Mouse (Mus musculus) forebrain, embryonic 12.5 days (tissue): Measurements from ENCODE around the gene Ifi27. TPM values are rescaled to one million over a fixed set of nuclear protein-coding genes. Genes with fewer than 3 reads are reported as not detected.
A peak's percentile ranks its signal among the peaks of the same experiment; 100 is the strongest.
"Not testable (repeated sequence)": the region's sequence is repeated elsewhere in the genome, so short reads cannot be mapped to it uniquely, and the experiment has no call there.

Experiments
- ATAC-seq: fragments of 200-750 bp; cut with Nextera tagmentation; 2 replicates; pipeline ENCODE4 v1.8.0; 2017; ENCODE audit warnings: moderate TSS enrichment; ENCODE audit not compliant: low FRiP score
- H3K27ac ChIP-seq: fragments of 300-500 bp; sonication (generic); 2 replicates; pipeline ENCODE4 v1.5.1; 2016; ENCODE audit warnings: mild to moderate bottlenecking
- H3K27me3 ChIP-seq: fragments of 300-500 bp; sonication (generic); 2 replicates; pipeline ENCODE4 v1.6.1; 2016; ENCODE audit warnings: mild to moderate bottlenecking
- H3K36me3 ChIP-seq: fragments of 300-500 bp; sonication (generic); replicated peaks from 2 replicates; pipeline ENCODE4 v1.6.1; 2016; ENCODE audit warnings: mild to moderate bottlenecking
- H3K4me1 ChIP-seq: fragments of 300-500 bp; sonication (generic); 2 replicates; pipeline ENCODE4 v1.6.1; 2016
- H3K4me2 ChIP-seq: fragments of 300-500 bp; sonication (generic); 2 replicates; pipeline ENCODE4 v1.6.1; 2016; ENCODE audit warnings: mild to moderate bottlenecking, moderate library complexity
- H3K4me3 ChIP-seq: fragments of 300-500 bp; sonication (generic); replicated peaks from 2 replicates; pipeline ENCODE4 v1.5.1; 2016; ENCODE audit warnings: mild to moderate bottlenecking
- H3K9ac ChIP-seq: fragments of 300-500 bp; sonication (generic); 2 replicates; pipeline ENCODE4 v1.6.1; 2016; ENCODE audit warnings: mild to moderate bottlenecking
- H3K9me3 ChIP-seq: fragments of 300-500 bp; sonication (generic); 2 replicates; pipeline ENCODE4 v1.6.1; 2016
- WGBS: fragments of 180-500 bp; shearing (Covaris S2); methylation state at CpG from one replicate; pipeline ENCODE4 v1.1.7; 2016; 5-methylcytosine and 5-hydroxymethylcytosine counted together
- polyA plus RNA-seq: library from polyadenylated mRNA; unstranded; fragments of >200 nt; fragmentation: Nextera tagmentation; extraction: Ambion mirVana; gene quantifications from 2 replicates; pipeline ENCODE4 v1.2.1, GENCODE M21; 2016

Gene Ifi27
- polyA plus RNA-seq, 1 experiment from 2014 or later = 4.0 TPM

GRCm38 (mm10) chr12:103425016-103425728 lies 8.8 kb upstream of the Ifi27 start:
- peak overlapping the region; percentile 92 for H3K4me3 ChIP-seq
- ATAC-seq = no peak
- H3K27me3 ChIP-seq = no peaks in the 10 kb centered on the region
- no peaks in the 10 kb centered on the region for H3K9me3 ChIP-seq
- peaks cover 31% of the 10 kb centered on the region for H3K4me1 ChIP-seq
- peak overlapping the region; percentile 92 for H3K4me2 ChIP-seq
- peak overlapping the region; percentile 85 for H3K9ac ChIP-seq
- no peak overlapping the region for H3K27ac ChIP-seq
- WGBS = 9% methylated on average over 33 of the region's 33 CpGs
- H3K36me3 ChIP-seq = peaks cover 14% of the 10 kb centered on the region

GRCm38 (mm10) chr12:103425729-103426470 lies 8.1 kb upstream of the Ifi27 start, which contains the start of gene Ddx24:
TSS of gene Ddx24 (minus strand) at chr12:103425830.
- peak within 1 kb of the TSS; percentile 92 for H3K4me2 ChIP-seq
- 1% methylated on average over 33 of the region's 33 CpGs for WGBS
- peak within 1 kb of the TSS; percentile 92 for H3K4me3 ChIP-seq
- 0 out of 2 replicates have a peak within 1 kb of the TSS, but pooled peaks have one; percentile 48 for H3K27ac ChIP-seq
- H3K36me3 ChIP-seq = peaks cover 14% of the 10 kb centered on the region
- peak within 1 kb of the TSS; percentile 85 for H3K9ac ChIP-seq
- H3K4me1 ChIP-seq = peaks cover 31% of the 10 kb centered on the region
- no peaks in the 10 kb centered on the region for H3K27me3 ChIP-seq
- peak; percentile 100 for ATAC-seq
- H3K9me3 ChIP-seq = no peaks in the 10 kb centered on the region

GRCm38 (mm10) chr12:103426710-103427109 lies 7.3 kb upstream of the Ifi27 start:
- Histone ChIP-seq H3K27ac (no peak overlapping the region), H3K4me1 (peaks cover 25% of the 10 kb centered on the region), H3K4me3 (no peak overlapping the region), H3K4me2 (no peak overlapping the region), H3K27me3 (no peaks in the 10 kb centered on the region), H3K36me3 (peaks cover 11% of the 10 kb centered on the region), H3K9ac (no peak overlapping the region), H3K9me3 (no peaks in the 10 kb centered on the region)
- 92% methylated on average over 7 of the region's 7 CpGs for WGBS
- no peak for ATAC-seq

GRCm38 (mm10) chr12:103433430-103433829 lies 581 bp upstream of the Ifi27 start:
- WGBS = 80% methylated on average over 2 of the region's 2 CpGs
- no peak overlapping the region for H3K27ac ChIP-seq
- no peak overlapping the region for H3K4me2 ChIP-seq
- no peak overlapping the region for H3K9ac ChIP-seq
- H3K4me3 ChIP-seq = no peak overlapping the region
- ATAC-seq = no peak
- no peaks in the 10 kb centered on the region for H3K36me3 ChIP-seq
- H3K27me3 ChIP-seq = no peaks in the 10 kb centered on the region
- H3K4me1 ChIP-seq = no peaks in the 10 kb centered on the region
- no peaks in the 10 kb centered on the region for H3K9me3 ChIP-seq

- Histone ChIP-seq H3K4me2 (no peak overlapping the region), H3K36me3 (no peaks in the 10 kb centered on the region), H3K27me3 (no peaks in the 10 kb centered on the region), H3K27ac (no peak overlapping the region), H3K4me3 (no peak overlapping the region), H3K9me3 (no peaks in the 10 kb centered on the region), H3K9ac (no peak overlapping the region), H3K4me1 (no peaks in the 10 kb centered on the region)
- ATAC-seq = no peak
These were observed 850 bp downstream of the Ifi27 start for GRCm38 (mm10) chr12:103434861-103435260.

GRCm38 (mm10) chr12:103437601-103438000 lies 3.6 kb downstream of the Ifi27 start:
- Histone ChIP-seq H3K4me3 (no peak overlapping the region), H3K4me1 (no peaks in the 10 kb centered on the region), H3K9ac (no peak overlapping the region), H3K9me3 (no peaks in the 10 kb centered on the region), H3K4me2 (no peak overlapping the region), H3K27me3 (no peaks in the 10 kb centered on the region), H3K36me3 (no peaks in the 10 kb centered on the region), H3K27ac (no peak overlapping the region)
- 100% methylated on average over 1 of the region's 1 CpGs for WGBS
- no peak for ATAC-seq

- H3K27me3 ChIP-seq = no peaks in the 10 kb centered on the region
- no peaks in the 10 kb centered on the region for H3K4me1 ChIP-seq
- ATAC-seq = no peak
- no peak within 1 kb of the TSS for H3K9ac ChIP-seq
- no peaks in the 10 kb centered on the region for H3K36me3 ChIP-seq
- no peak within 1 kb of the TSS for H3K4me3 ChIP-seq
- no peaks in the 10 kb centered on the region for H3K9me3 ChIP-seq
- 55% methylated on average over 3 of the region's 3 CpGs for WGBS
- no peak within 1 kb of the TSS for H3K4me2 ChIP-seq
- H3K27ac ChIP-seq = no peak within 1 kb of the TSS
These were observed 9.5 kb downstream of the Ifi27 start, which contains the start of gene Ifi27l2a for GRCm38 (mm10) chr12:103443524-103443923. TSS of gene Ifi27l2a (minus strand) at chr12:103443680.

- not testable (repeated sequence) for H3K27me3 ChIP-seq, H3K9me3 ChIP-seq, H3K4me3 ChIP-seq, H3K4me2 ChIP-seq, ATAC-seq, H3K36me3 ChIP-seq, H3K9ac ChIP-seq, H3K4me1 ChIP-seq, H3K27ac ChIP-seq
- WGBS = 48% methylated on average over 6 of the region's 7 CpGs
These were observed 10.2 kb downstream of the Ifi27 start for GRCm38 (mm10) chr12:103444261-103444660.

- 64% methylated on average over 3 of the region's 3 CpGs for WGBS
- no peak for ATAC-seq
These were observed 11.0 kb downstream of the Ifi27 start for GRCm38 (mm10) chr12:103445060-103445459.

GRCm38 (mm10) chr12:103453361-103453760 lies 19.4 kb downstream of the Ifi27 start:
- H3K9ac ChIP-seq = no peak overlapping the region
- H3K9me3 ChIP-seq = no peaks in the 10 kb centered on the region
- no peak overlapping the region for H3K4me2 ChIP-seq
- H3K27me3 ChIP-seq = no peaks in the 10 kb centered on the region
- H3K36me3 ChIP-seq = no peaks in the 10 kb centered on the region
- H3K4me1 ChIP-seq = no peaks in the 10 kb centered on the region
- no peak overlapping the region for H3K4me3 ChIP-seq
- no peak overlapping the region for H3K27ac ChIP-seq
- ATAC-seq = no peak

More at GRCm38 (mm10) chr12:103445060-103445459, 11.0 kb downstream of the Ifi27 start:
- no peaks in the 10 kb centered on the region for H3K9me3 ChIP-seq
- no peaks in the 10 kb centered on the region for H3K27me3 ChIP-seq
- H3K36me3 ChIP-seq = no peaks in the 10 kb centered on the region
- H3K4me2 ChIP-seq = no peak overlapping the region
- no peak overlapping the region for H3K9ac ChIP-seq
- H3K4me3 ChIP-seq = no peak overlapping the region
- no peaks in the 10 kb centered on the region for H3K4me1 ChIP-seq
- H3K27ac ChIP-seq = no peak overlapping the region

GRCm38 (mm10) chr12:103456727-103457126 lies 22.7 kb downstream of the Ifi27 start:
- not testable (repeated sequence) for H3K27ac ChIP-seq, H3K9ac ChIP-seq, H3K36me3 ChIP-seq, H3K9me3 ChIP-seq, H3K27me3 ChIP-seq, H3K4me1 ChIP-seq, H3K4me3 ChIP-seq, ATAC-seq, H3K4me2 ChIP-seq
- WGBS = no CpG with 5 or more reads among the region's 1 CpGs

GRCm38 (mm10) chr12:103457140-103457539 lies 23.1 kb downstream of the Ifi27 start, which contains the start of gene Ifi27l2b:
TSS of gene Ifi27l2b (minus strand) at chr12:103457223.
- Histone ChIP-seq H3K4me2 (no peak within 1 kb of the TSS), H3K4me3 (no peak within 1 kb of the TSS), H3K9me3 (no peaks in the 10 kb centered on the region), H3K4me1 (no peaks in the 10 kb centered on the region), H3K36me3 (no peaks in the 10 kb centered on the region), H3K27me3 (no peaks in the 10 kb centered on the region), H3K9ac (no peak within 1 kb of the TSS), H3K27ac (no peak within 1 kb of the TSS)
- ATAC-seq = no peak
- 82% methylated on average over 3 of the region's 3 CpGs for WGBS
